Mouse (Mus musculus): ENCODE data around the gene Nono.

DNA sequence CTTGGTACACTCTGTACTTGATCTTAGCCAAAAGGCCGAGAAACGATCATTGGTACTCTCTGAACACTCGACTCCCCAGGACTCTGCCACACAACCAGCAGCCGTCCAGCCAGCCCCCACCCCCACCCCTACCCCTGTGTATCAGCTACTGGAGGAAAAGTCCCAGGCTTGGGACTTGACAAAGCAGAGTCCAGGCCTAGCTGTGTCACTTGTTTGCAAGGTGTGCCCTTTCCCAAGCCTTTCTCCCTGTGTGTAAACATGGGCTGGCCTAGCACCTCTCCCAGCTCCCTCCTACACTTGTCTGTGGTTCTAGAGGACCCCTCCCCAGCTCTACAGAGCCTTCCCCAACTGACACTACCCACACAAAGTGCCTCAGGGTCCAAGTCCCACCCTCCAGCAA lies 42.9 kb upstream of the Nono start:
- TF ChIP-seq CTCF (IDR thresholded peaks at IDR 0.05), result no peak
- TF ChIP-seq POLR2A (IDR thresholded peaks at IDR 0.05; ENCODE audit: insufficient read depth, low read depth, low read length), result no peak
- no peak for TF ChIP-seq EP300 (IDR thresholded peaks at IDR 0.05; ENCODE audit: insufficient read depth, low read depth, low read length)
